ENCODE assay signal across 7 mouse cellular contexts in the genomic region with DNA sequence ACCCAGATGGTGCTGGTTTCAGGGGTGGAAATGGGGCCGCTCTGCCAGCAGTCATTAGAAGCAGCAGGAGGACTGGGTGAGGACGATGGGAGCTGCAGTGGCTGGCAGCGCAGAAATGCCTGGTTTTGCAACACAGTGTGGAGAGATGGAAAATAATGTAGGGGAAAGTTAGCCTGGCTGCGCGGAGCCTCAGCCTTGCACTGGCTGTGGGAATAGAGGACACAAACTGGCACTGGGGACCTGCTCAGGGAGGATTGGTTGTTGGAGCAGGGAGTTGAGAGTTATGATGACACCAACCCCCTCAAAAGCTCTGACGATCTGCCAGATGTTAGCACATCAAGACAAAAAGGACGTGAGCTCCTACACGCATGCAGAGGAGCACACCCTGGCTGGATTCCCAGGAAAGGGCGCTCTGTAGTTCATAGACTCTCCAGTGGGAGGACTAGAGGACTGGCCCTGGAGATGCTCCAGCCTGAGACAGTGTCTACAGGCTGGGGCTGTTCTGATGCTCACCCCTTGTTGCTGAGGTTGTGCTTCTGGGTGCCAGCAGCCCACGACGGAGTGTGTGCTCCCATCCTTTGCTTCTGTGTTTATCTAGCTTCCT. TPM values are rescaled to one million over a fixed set of nuclear protein-coding genes. Genes with fewer than 3 reads are reported as not detected.
DNase-seq lines count a peak whose midpoint lies in the region; ATAC-seq and TF ChIP-seq lines count a peak whose summit lies in the region.

No protein-coding gene starts in this region.

- intact Hi-C loops in left cerebral cortex, postnatal 36 days (cut with DNase I) = loop anchor here (5.0 kb wide), 1 partner anchor 110 kb away; no protein-coding TSS in a partner anchor

- peaks cover 60% of the 10 kb centered on the region for H3K4me1 ChIP-seq in E14TG2a.4 (replicated peaks; ENCODE audit: low read depth, low read length)
- peaks cover 5% of the 10 kb centered on the region; the same call in 1 of the 2 replicates for H3K4me1 ChIP-seq in hindbrain, embryonic 13.5 days (replicated peaks)
- no peaks in the 10 kb centered on the region for H3K4me1 ChIP-seq in neural tube, embryonic 12.5 days

- 62% methylated on average over 11 of the region's 11 CpGs for WGBS in hindbrain, embryonic 13.5 days
- 61% methylated on average over 11 of the region's 11 CpGs for WGBS in neural tube, embryonic 12.5 days

- peak; percentile 59 for TF ChIP-seq CTCF in E14TG2a.4 (conservative IDR thresholded peaks at IDR 0.05; ENCODE audit: low read length)

- no peaks in the 10 kb centered on the region for H3K36me3 ChIP-seq in E14TG2a.4 (ENCODE audit: insufficient read depth, low read length)
- no peaks in the 10 kb centered on the region for H3K36me3 ChIP-seq in hindbrain, embryonic 13.5 days
- no peaks in the 10 kb centered on the region for H3K36me3 ChIP-seq in neural tube, embryonic 12.5 days

- H3K9me3 ChIP-seq in E14TG2a.4 (ENCODE audit: low read length) = no peaks in the 10 kb centered on the region
- no peaks in the 10 kb centered on the region for H3K9me3 ChIP-seq in hindbrain, embryonic 13.5 days
- no peaks in the 10 kb centered on the region for H3K9me3 ChIP-seq in neural tube, embryonic 12.5 days

- no peak overlapping the region for H3K4me2 ChIP-seq in hindbrain, embryonic 13.5 days
- H3K4me2 ChIP-seq in neural tube, embryonic 12.5 days (replicated peaks) = no peak overlapping the region

- no peak overlapping the region for H3K4me3 ChIP-seq in E14TG2a.4 (replicated peaks; ENCODE audit: low read length)
- no peak overlapping the region for H3K4me3 ChIP-seq in hindbrain, embryonic 13.5 days
- no peak overlapping the region for H3K4me3 ChIP-seq in neural tube, embryonic 12.5 days

- H3K27ac ChIP-seq in hindbrain, embryonic 13.5 days = no peak overlapping the region
- H3K27ac ChIP-seq in neural tube, embryonic 12.5 days = no peak overlapping the region

- no peak overlapping the region for H3K9ac ChIP-seq in hindbrain, embryonic 13.5 days
- H3K9ac ChIP-seq in neural tube, embryonic 12.5 days = no peak overlapping the region

- ATAC-seq in frontal cortex, adult (ENCODE audit: low TSS enrichment) = peak; percentile 90
- ATAC-seq in hindbrain, embryonic 13.5 days (ENCODE audit: low FRiP score) = peak; percentile 74
- peak; percentile 25; the same call in 1 of the 2 replicates for ATAC-seq in neural tube, embryonic 12.5 days (ENCODE audit: low FRiP score, low read depth)

- DNase-seq in Muller cell, postnatal 12 days (ENCODE audit: inconsistent ontology term) = peak; percentile 29
- DNase-seq in left cerebral cortex, postnatal 36 days (ENCODE audit: low spot score in 2 of 2) = peak; percentile 16
- DNase-seq in spleen, postnatal 14 days (ENCODE audit: low spot score in 2 of 2) = no peak

- peaks cover 7% of the 10 kb centered on the region; the same call in 1 of the 2 replicates for H3K27me3 ChIP-seq in E14TG2a.4 (ENCODE audit: insufficient read depth, low read length)
- no peaks in the 10 kb centered on the region for H3K27me3 ChIP-seq in hindbrain, embryonic 13.5 days
- H3K27me3 ChIP-seq in neural tube, embryonic 12.5 days (replicated peaks) = no peaks in the 10 kb centered on the region

RNA-seq across cellular contexts. Expression of a gene that starts 9.8 kb away (rescaled TPM):
- not detected in 2 replicates for polyA plus RNA-seq in hindbrain, embryonic 13.5 days (2015; fragmentation: Nextera tagmentation; extraction: Ambion mirVana)
- total RNA-seq in left cerebral cortex, postnatal 36 days (2021) = not detected
- not detected in 2 replicates for polyA plus RNA-seq in neural tube, embryonic 12.5 days (2016; fragmentation: Nextera tagmentation; extraction: Ambion mirVana)

RNA-seq across cellular contexts. Expression of a gene that starts 32.2 kb away (rescaled TPM):
- 8.2 and 9.6 TPM in 2 replicates for polyA plus RNA-seq in hindbrain, embryonic 13.5 days (2015; fragmentation: Nextera tagmentation; extraction: Ambion mirVana)
- under 1 TPM; 0.12 to 0.39 TPM for total RNA-seq in left cerebral cortex, postnatal 36 days (2021)
- 27.5 and 31.1 TPM in 2 replicates for polyA plus RNA-seq in neural tube, embryonic 12.5 days (2016; fragmentation: Nextera tagmentation; extraction: Ambion mirVana)

RNA-seq across cellular contexts. Expression of a gene that starts 38.0 kb away (rescaled TPM):
- polyA plus RNA-seq in hindbrain, embryonic 13.5 days (2015; fragmentation: Nextera tagmentation; extraction: Ambion mirVana) = 2.7 and 5.5 TPM in 2 replicates
- 10 to 100 TPM; 19.1 to 33.0 TPM for total RNA-seq in left cerebral cortex, postnatal 36 days (2021)
- polyA plus RNA-seq in neural tube, embryonic 12.5 days (2016; fragmentation: Nextera tagmentation; extraction: Ambion mirVana) = 1.3 and 2.1 TPM in 2 replicates

RNA-seq across cellular contexts. Expression of a gene that starts 43.7 kb away (rescaled TPM):
- polyA plus RNA-seq in hindbrain, embryonic 13.5 days (2015; fragmentation: Nextera tagmentation; extraction: Ambion mirVana) = 2.4 and 2.6 TPM in 2 replicates
- total RNA-seq in left cerebral cortex, postnatal 36 days (2021) = 1 to 10 TPM; 3.5 to 7.6 TPM
- polyA plus RNA-seq in neural tube, embryonic 12.5 days (2016; fragmentation: Nextera tagmentation; extraction: Ambion mirVana) = 3.5 and 3.9 TPM in 2 replicates

RNA-seq across cellular contexts. Expression of a gene that starts 45.5 kb away (rescaled TPM):
- 0.30 and 0.47 TPM in 2 replicates for polyA plus RNA-seq in hindbrain, embryonic 13.5 days (2015; fragmentation: Nextera tagmentation; extraction: Ambion mirVana)
- under 1 TPM in 1 of 2 experiments, not detected in 1; 0.48 TPM for total RNA-seq in left cerebral cortex, postnatal 36 days (2021)
- not detected in 2 replicates for polyA plus RNA-seq in neural tube, embryonic 12.5 days (2016; fragmentation: Nextera tagmentation; extraction: Ambion mirVana)

Comparison
In these comparisons a context has a peak if more than half of its experiments do, and no peak if none do; other contexts are left out.
1. DNase-seq: peak in Muller cell, postnatal 12 days (single experiment) and left cerebral cortex, postnatal 36 days (2 of 2); none in spleen, postnatal 14 days (0 of 2).
2. ATAC-seq: peak in every context shown above with its lines; median percentile 90 in frontal cortex, adult; 74 in hindbrain, embryonic 13.5 days; 25 in neural tube, embryonic 12.5 days.